Mouse (Mus musculus): ENCODE data around the gene Timm10b. TPM values are rescaled to one million over a fixed set of nuclear protein-coding genes. Genes with fewer than 3 reads are reported as not detected.

Timm10b gene
- total RNA-seq (2021), result 10 to 100 TPM; 67.4 to 67.5 TPM
- long read RNA-seq, experiment 1, transcript Timm10b-203 (3 exons, 3,273 nt), result major isoform, 11 of 36 reads
- long read RNA-seq, experiment 1, transcript Timm10b-210 (2 exons, 373 nt), result minor isoform, 5 of 36 reads
- long read RNA-seq, experiment 1, transcript Timm10b-201 (4 exons, 694 nt), result minor isoform, 8 of 36 reads
- long read RNA-seq, experiment 1, partial matches to known transcripts, result 1 of 36 reads
- long read RNA-seq, experiment 1, other reads (novel, unspliced or antisense), result 4 of 36 reads
- long read RNA-seq, experiment 2, transcript Timm10b-203 (3 exons, 3,273 nt), result major isoform, 21 of 43 reads
- long read RNA-seq, experiment 2, transcript Timm10b-202 (4 exons, 671 nt), result minor isoform, 7 of 43 reads
- long read RNA-seq, experiment 2, transcript Timm10b-208 (2 exons, 1,083 nt), result minor isoform, 5 of 43 reads
- long read RNA-seq, experiment 2, partial matches to known transcripts, result 0 of 43 reads
- long read RNA-seq, experiment 2, other reads (novel, unspliced or antisense), result 8 of 43 reads

GRCm38 (mm10) chr7:105639756-105640155 lies at the start of gene Timm10b:
Timm10b (plus strand) TSS chr7:105640056.
- no peak for DNase-seq (ENCODE audit: low spot score in 2 of 2)

DNA sequence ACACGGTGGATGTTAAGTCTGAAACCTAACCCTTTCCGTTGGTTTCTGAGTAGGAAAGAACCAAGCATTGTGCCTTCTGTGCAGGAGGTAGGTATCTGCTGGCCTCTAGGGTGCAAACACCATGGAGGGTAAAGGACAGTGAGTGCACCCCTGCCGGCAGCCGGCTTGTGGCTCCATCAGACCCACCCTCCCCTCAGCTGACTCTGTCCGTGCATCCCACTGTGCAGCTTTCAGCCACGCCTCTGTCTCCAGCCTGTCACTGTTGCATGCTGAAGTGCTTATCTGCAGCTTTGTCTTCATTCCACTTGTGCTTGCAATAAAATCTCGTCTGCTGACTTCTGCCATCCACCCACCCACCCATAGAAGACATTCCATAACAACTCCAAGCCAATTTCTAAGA lies 49.8 kb upstream of the Timm10b start:
- DNase-seq (ENCODE audit: low spot score in 2 of 2), result no peak

- peak; percentile 65 to 80 for DNase-seq (ENCODE audit: low spot score in 2 of 2)
Observed at GRCm38 (mm10) chr7:105602860-105603623, 36.8 kb upstream of the Timm10b start.

- DNase-seq (ENCODE audit: low spot score in 2 of 2), result no peak
Observed at GRCm38 (mm10) chr7:105608467-105608866, 31.4 kb upstream of the Timm10b start.

- no peak for DNase-seq (ENCODE audit: low spot score in 2 of 2)
Observed at GRCm38 (mm10) chr7:105611767-105612166, 28.1 kb upstream of the Timm10b start.

GRCm38 (mm10) chr7:105614400-105614799 lies 25.5 kb upstream of the Timm10b start:
- no peak for DNase-seq (ENCODE audit: low spot score in 2 of 2)

- DNase-seq (ENCODE audit: low spot score in 2 of 2), result no peak
Observed at GRCm38 (mm10) chr7:105615720-105616119, 24.1 kb upstream of the Timm10b start.

DNA sequence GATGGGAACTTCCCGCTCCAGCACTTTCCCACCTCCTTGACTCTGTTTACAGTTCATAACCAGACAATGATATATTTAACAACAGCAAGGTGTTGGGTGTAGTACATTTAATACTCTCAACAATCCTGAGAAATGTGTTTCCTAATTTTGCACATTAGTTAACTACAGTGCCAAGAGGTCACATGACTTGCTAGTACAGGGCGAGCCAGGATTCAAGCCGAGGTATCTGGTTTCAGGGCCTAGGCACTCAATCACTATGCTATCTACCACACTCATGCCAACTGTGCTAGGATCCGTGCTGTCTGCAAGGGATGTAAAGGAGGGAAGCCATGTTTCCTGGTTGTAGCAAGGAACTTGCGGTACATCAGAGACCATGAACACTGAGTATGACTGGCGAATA lies 23.3 kb upstream of the Timm10b start:
- no peak for DNase-seq (ENCODE audit: low spot score in 2 of 2)

DNA sequence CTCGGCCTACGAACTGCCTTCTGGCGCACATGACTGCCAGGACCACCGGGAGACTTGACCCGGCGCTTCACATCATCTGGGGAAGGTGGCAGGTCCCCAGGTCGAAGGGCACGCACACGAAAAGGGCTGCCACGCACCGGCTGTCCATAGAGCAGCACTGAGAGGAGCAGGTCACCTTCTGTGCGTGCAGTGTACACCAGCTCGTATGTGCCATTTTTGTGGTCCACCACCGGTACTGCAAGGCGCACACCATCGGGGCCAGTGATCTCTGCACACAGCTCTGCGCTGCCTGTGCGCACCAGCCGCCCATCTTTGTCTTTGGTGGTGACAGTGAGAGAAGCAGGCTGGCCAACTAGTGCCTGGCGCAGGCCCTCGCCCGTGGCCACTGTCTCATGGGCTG lies 22.0 kb upstream of the Timm10b start:
- DNase-seq (ENCODE audit: low spot score in 2 of 2), result no peak

GRCm38 (mm10) chr7:105619701-105620100 lies 20.2 kb upstream of the Timm10b start:
- no peak for DNase-seq (ENCODE audit: low spot score in 2 of 2)

DNA sequence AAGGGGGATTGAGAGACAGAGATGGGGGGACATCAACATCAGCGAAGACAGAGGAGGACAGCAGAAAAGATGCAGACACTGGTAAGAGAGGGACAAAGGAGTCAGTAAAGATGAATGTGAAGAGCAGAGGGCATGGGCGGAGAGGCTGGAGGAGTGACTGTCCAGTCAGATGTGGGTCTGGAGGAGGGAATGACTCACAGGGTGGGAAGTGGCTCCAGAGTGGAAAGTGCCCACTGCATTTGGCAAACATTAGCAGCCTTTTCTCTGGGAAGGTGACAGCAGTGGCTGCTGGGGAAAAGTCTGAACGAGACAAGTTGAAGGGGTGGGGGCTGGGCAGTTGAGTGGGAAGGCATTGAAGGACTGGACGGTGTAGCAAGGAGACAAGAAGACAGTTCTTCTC lies 18.8 kb upstream of the Timm10b start:
- DNase-seq (ENCODE audit: low spot score in 2 of 2), result peak; percentile 34 to 49

- peak in 1 of 2 experiments; percentile 50 for DNase-seq (ENCODE audit: low spot score in 2 of 2)
Observed at GRCm38 (mm10) chr7:105621646-105622292, 18.1 kb upstream of the Timm10b start.

DNA sequence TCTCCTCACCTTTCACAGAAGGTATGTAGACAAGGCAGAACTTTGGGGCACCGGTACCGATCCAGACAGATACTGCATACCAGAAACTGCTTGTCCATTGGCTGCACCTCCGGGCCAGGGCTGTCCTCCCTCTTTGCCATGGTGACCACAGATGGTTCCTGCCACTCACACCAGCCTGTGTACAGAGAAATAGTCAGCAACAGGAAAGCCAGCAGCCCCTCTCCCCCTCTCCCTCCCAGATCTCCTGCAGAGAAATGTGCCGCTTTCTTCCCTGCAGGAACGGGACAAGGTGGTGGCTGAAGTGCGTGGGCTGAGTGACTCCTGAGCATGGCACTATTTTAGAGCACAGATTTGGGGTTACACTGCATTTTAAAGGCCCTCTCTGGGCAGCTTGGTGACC lies 14.5 kb upstream of the Timm10b start:
- DNase-seq (ENCODE audit: low spot score in 2 of 2), result no peak

GRCm38 (mm10) chr7:105628633-105629032 lies 11.2 kb upstream of the Timm10b start:
- DNase-seq (ENCODE audit: low spot score in 2 of 2), result no peak

GRCm38 (mm10) chr7:105632551-105632972 lies 7.3 kb upstream of the Timm10b start:
- no peak for DNase-seq (ENCODE audit: low spot score in 2 of 2)

DNA sequence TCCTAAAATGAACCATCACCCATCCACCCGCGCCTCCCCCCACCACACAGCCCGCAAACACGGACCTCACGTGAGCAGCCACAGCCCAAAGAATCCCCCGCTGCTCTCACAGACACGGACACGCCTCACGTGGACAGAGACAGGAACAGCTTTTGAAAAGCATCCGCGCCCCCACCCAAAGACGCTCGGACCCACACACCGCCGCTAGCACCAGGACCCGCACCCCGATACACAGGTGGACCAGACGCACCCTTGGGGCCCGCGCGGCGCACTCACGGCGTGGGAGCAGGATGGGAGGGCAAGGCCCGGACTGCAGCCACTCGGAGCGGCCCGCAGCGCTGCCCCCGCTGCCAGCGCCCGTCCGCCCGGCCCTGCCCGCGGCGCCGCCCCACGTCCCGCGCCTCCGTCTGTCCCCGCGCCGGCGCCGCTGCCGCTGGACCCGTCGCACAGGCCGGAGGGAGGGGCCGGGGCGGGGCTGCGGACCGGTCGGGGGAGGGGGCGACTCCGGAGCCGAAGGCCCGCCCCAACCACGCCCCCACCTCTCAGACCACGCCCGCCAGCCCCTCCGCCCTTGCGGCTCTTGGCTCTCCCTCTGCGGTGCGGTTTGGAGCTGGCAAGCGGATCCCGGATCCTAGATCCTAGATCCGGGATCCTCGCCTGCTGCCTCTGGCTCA lies 6.6 kb upstream of the Timm10b start, which contains the start of gene Trim3:
Trim3 (minus strand) TSS at position 445 of the 674 bp plus-strand sequence.
- peak; percentile 87 to 93 for DNase-seq (ENCODE audit: low spot score in 2 of 2)

DNA sequence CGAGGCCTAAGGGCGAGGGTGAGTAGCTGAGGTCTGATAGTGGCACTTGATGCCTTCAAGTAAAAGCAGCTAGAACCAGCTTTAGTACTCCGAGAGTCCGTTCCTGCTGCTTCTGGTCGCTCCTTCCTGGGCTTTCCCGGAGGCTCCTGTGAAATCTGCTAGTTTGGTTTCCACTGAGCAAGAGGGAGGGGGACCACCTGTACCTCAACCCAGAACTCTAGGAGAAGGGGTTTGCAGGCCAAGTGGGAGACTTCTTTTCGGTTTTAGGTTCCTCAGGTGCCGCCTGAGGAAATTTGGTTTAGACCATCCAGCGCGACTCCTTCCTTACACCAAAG lies 6.1 kb upstream of the Timm10b start:
- DNase-seq (ENCODE audit: low spot score in 2 of 2), result no peak

DNA sequence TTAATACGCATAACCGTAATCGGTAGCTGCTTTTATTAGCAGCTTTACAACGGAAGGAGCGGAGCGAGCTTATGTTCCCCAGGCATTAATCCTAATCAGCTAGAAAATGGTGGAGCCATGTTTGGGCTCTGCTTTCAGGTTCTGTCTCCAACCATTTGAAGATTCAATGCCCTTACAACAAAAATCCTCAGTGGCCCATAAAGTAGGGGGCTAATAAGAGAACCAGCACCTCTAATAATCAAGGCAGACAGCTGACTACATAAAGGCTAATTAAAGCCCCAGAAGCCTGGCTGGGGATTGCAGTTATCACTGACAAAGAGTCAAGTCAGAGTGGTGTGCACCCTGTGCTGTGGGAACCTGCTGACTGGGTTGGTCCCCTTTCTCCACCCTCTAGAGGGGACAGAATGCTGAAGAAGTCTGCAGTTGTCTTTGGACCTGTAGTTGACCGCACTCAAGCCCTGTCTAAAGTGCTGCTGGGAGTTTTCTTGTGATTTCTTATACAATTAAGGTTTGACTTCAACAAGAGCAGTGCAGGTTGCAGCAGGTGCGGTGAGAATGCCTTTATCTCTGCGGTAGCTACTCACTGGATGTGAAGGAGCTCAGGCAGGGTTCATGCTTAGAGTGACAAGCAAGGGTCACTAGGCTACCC lies 5.5 kb upstream of the Timm10b start:
- no peak for DNase-seq (ENCODE audit: low spot score in 2 of 2)

- no peak for DNase-seq (ENCODE audit: low spot score in 2 of 2)
Observed at GRCm38 (mm10) chr7:105635726-105636125, 4.1 kb upstream of the Timm10b start.

- DNase-seq (ENCODE audit: low spot score in 2 of 2), result no peak
Observed at GRCm38 (mm10) chr7:105638776-105639175, 1.1 kb upstream of the Timm10b start.

- DNase-seq (ENCODE audit: low spot score in 2 of 2), result no peak
Observed at GRCm38 (mm10) chr7:105639304-105639703, 552 bp upstream of the Timm10b start.

Data from left cerebral cortex, adult 18-20 months (tissue).